Mouse (Mus musculus): ENCODE results near the gene Gemin5. TPM values are rescaled to one million over a fixed set of nuclear protein-coding genes. Genes with fewer than 3 reads are reported as not detected.
"Not testable (repeated sequence)": the region's sequence is repeated elsewhere in the genome, so short reads cannot be mapped to it uniquely, and the experiment has no call there.

The Gemin5 gene
- polyA plus RNA-seq, 1 experiment, result 27.8 TPM

DNA sequence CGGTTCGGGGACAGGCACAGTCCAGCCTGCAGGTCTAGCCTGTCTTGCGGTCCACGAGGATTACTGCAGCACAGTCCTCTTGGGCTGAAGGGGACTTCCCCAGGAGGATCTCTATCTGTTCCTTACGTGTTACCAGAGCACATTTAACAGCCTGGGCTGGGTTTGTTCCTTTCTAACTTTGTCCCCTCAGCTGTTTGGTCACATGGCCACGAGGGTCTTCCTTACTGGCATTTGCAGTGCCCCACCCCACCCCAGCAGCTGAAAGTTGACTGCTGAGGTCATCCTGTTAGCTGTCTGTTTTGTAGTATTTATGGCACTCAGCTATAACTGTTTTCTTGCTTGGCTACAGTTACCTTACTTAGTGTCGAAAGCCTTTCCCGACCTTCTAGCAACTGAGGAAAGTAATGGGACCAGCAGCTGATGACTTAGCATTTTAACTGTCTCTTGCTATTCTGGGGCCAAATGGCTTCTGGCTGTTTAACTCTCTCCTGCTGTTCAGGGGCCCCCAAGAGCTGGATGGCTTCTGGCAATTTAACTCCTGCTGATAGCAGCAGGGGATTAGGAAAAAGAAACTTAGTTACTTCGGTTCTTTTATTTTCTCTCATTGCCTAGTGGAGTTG lies 42.8 kb upstream of the Gemin5 start:
- TF ChIP-seq POLR2A (IDR thresholded peaks at IDR 0.05; ENCODE audit: control insufficient read depth, low read depth, low read length) (no peak), CTCF (IDR thresholded peaks at IDR 0.05; ENCODE audit: control insufficient read depth, insufficient read depth, insufficient replicate concordance, low read depth, low read length) (no peak)
- no peak overlapping the region for H3K27ac ChIP-seq (ENCODE audit: control insufficient read depth, insufficient read depth, low read depth, low read length)
- no peaks in the 10 kb centered on the region for H3K36me3 ChIP-seq (ENCODE audit: control insufficient read depth, insufficient read depth, low read length)
- peaks cover 3% of the 10 kb centered on the region for H3K4me1 ChIP-seq (ENCODE audit: control insufficient read depth, insufficient read depth, low read length)
- no peak overlapping the region for H3K4me3 ChIP-seq (ENCODE audit: control insufficient read depth, low read depth, low read length)
- no peaks in the 10 kb centered on the region for H3K27me3 ChIP-seq (ENCODE audit: control insufficient read depth, insufficient read depth, low read length)

DNA sequence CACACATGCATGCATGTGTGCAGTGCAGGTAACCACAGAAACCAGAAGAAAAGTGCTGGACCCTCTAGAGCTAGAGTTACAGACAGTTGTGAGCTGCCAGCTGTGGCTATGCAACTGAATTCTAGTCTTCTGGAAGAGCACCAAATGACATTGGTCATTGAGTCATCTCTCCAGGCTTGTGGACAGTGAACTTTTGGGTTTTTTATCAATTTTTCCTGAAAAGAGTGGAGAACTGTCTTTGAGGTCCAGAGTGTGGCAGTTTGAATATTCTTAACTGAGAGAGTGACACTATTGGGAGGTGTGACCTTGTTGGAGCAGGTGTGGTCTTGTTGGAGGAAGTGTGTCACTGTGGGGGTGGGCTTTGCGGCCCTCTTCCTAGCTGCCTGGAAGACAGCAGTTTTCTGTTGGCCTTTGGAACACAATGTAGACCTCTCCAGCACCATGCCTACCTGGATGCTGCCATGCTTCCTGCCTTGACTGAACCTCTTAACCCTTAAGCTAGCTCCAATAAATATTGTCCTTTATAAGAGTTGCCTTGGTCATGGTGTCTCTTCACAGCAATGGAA lies 42.1 kb upstream of the Gemin5 start:
- Histone ChIP-seq H3K4me3 (ENCODE audit: control insufficient read depth, low read depth, low read length) (no peak overlapping the region), H3K27me3 (ENCODE audit: control insufficient read depth, insufficient read depth, low read length) (no peaks in the 10 kb centered on the region), H3K4me1 (ENCODE audit: control insufficient read depth, insufficient read depth, low read length) (peaks cover 3% of the 10 kb centered on the region), H3K36me3 (ENCODE audit: control insufficient read depth, insufficient read depth, low read length) (no peaks in the 10 kb centered on the region), H3K27ac (ENCODE audit: control insufficient read depth, insufficient read depth, low read depth, low read length) (no peak overlapping the region)
- TF ChIP-seq POLR2A (IDR thresholded peaks at IDR 0.05; ENCODE audit: control insufficient read depth, low read depth, low read length) (no peak), CTCF (IDR thresholded peaks at IDR 0.05; ENCODE audit: control insufficient read depth, insufficient read depth, insufficient replicate concordance, low read depth, low read length) (no peak)

DNA sequence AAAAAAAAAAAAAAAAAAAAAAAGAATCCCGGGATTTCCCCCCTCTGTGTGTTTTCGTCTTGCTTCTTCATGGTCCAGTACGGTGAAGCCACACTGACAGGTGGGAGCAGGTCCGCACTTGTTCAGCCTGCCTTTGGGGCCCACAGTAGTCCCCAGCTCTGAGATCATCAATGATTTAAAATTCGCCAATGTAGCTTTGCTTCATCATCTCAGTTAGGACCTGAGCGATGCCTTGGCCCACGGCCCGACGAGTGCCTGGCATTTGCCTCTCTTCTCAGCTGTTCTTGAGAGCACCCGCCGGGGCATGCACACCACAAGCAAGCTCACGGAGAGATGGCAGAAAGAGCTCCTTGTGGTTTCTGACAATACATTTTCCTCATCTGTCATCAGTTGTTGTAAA lies 32.7 kb upstream of the Gemin5 start:
- Histone ChIP-seq H3K27ac (ENCODE audit: control insufficient read depth, insufficient read depth, low read depth, low read length) (no peak overlapping the region), H3K36me3 (ENCODE audit: control insufficient read depth, insufficient read depth, low read length) (no peaks in the 10 kb centered on the region), H3K27me3 (ENCODE audit: control insufficient read depth, insufficient read depth, low read length) (no peaks in the 10 kb centered on the region), H3K4me1 (ENCODE audit: control insufficient read depth, insufficient read depth, low read length) (no peaks in the 10 kb centered on the region; the same call in 1 of the 2 replicates), H3K4me3 (ENCODE audit: control insufficient read depth, low read depth, low read length) (no peak overlapping the region)
- TF ChIP-seq POLR2A (IDR thresholded peaks at IDR 0.05; ENCODE audit: control insufficient read depth, low read depth, low read length), result no peak
- TF ChIP-seq CTCF (IDR thresholded peaks at IDR 0.05; ENCODE audit: control insufficient read depth, insufficient read depth, insufficient replicate concordance, low read depth, low read length), result no peak

DNA sequence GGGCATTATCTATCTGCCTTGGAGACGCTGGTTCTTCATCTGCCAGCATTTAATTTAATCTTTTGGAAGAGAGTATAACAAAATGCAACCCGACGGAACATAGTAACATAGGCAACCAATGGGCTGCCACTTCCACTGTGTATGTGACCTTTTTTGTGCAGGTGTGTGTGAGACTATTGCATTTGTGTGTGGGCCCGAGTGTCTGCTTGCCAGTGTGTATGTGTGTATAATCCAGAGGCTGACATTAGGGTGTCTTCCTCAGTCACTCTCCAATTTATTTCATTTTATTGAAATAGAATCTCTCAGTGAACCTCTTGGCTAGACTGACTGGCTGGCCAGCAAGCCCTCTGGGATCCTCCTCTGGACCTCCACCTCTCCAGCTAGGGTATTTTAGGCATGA lies 31.9 kb upstream of the Gemin5 start:
- no peaks in the 10 kb centered on the region for H3K36me3 ChIP-seq (ENCODE audit: control insufficient read depth, insufficient read depth, low read length)
- no peaks in the 10 kb centered on the region; the same call in 1 of the 2 replicates for H3K4me1 ChIP-seq (ENCODE audit: control insufficient read depth, insufficient read depth, low read length)
- no peaks in the 10 kb centered on the region for H3K27me3 ChIP-seq (ENCODE audit: control insufficient read depth, insufficient read depth, low read length)
- H3K27ac ChIP-seq (ENCODE audit: control insufficient read depth, insufficient read depth, low read depth, low read length), result no peak overlapping the region
- H3K4me3 ChIP-seq (ENCODE audit: control insufficient read depth, low read depth, low read length), result no peak overlapping the region
- TF ChIP-seq POLR2A (IDR thresholded peaks at IDR 0.05; ENCODE audit: control insufficient read depth, low read depth, low read length) (no peak), CTCF (IDR thresholded peaks at IDR 0.05; ENCODE audit: control insufficient read depth, insufficient read depth, insufficient replicate concordance, low read depth, low read length) (no peak)

DNA sequence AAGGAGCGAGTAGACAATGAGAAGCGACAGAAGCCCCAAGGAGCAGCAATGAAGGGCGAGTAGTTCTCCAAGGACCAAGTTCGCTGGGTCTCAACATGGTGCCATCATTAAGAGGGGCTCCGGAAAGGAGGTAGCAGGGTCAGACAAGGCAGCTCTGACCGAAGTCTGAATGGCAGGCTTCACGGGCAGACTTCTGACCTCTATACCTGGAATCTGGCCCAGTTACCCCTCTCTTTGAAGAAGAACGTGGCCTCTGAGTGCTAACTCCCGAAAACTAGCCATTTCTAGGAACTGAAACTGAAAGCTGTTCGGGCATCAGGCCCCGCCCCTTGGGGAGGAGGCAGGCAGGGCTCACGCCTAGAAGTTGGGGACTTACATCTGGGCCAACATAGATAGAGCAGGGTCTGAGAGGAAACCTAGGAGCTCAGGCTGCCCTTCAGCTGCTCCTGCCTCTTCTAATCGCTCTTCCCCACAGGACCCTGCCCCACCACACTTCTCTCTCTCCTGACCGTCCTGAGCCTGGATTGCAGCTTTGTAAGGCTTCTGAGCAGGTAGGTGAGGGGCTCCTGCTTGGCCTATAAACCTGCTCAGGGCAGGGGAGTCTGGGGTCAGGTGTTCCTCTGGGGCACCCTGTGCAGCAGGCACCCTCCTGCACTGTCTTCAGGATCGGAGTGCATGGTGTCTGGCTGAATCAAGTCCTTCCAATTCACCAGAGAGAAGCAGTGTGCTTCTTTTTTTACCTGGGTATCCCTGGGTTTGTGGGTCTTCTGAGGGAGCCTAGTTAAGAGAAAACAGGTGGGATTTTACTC lies 31.1 kb upstream of the Gemin5 start, which contains the start of the genes Igtp and Irgm2:
TSS of gene Igtp (plus strand) at position 328 of the 809 bp plus-strand sequence.
TSS of gene Irgm2 (plus strand) at position 390 of the 809 bp plus-strand sequence.
- H3K36me3 ChIP-seq (ENCODE audit: control insufficient read depth, insufficient read depth, low read length); H3K4me1 ChIP-seq (ENCODE audit: control insufficient read depth, insufficient read depth, low read length); H3K27me3 ChIP-seq (ENCODE audit: control insufficient read depth, insufficient read depth, low read length): not testable (repeated sequence)
- H3K27ac ChIP-seq (ENCODE audit: control insufficient read depth, insufficient read depth, low read depth, low read length), result peak within 1 kb of the TSS; percentile 47; the same call in 1 of the 2 replicates
- peak within 1 kb of the TSS; percentile 88 for H3K4me3 ChIP-seq (ENCODE audit: control insufficient read depth, low read depth, low read length)

DNA sequence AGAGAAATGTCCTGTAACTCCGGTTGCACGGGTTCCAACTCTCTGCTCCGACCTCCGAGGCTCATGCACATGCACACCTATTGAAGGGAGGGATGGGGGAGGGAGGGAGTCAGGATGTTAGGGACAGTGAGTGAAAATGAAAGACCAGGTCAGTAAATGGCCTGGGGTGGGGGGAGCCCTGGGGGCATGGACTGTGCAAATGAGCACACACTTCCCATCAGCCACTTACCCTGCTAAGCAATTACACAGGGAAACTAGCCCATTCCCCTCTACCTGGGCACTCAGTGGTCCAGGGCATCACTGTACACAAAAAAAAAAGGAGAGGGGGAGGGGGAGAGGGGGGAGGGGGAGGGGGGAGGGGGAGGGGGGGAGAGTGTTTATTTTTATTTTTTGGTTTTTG lies 30.3 kb upstream of the Gemin5 start:
- Histone ChIP-seq H3K36me3 (ENCODE audit: control insufficient read depth, insufficient read depth, low read length) (no peaks in the 10 kb centered on the region), H3K4me3 (ENCODE audit: control insufficient read depth, low read depth, low read length) (no peak overlapping the region), H3K4me1 (ENCODE audit: control insufficient read depth, insufficient read depth, low read length) (no peaks in the 10 kb centered on the region; the same call in 1 of the 2 replicates), H3K27me3 (ENCODE audit: control insufficient read depth, insufficient read depth, low read length) (no peaks in the 10 kb centered on the region), H3K27ac (ENCODE audit: control insufficient read depth, insufficient read depth, low read depth, low read length) (no peak overlapping the region)
- TF ChIP-seq POLR2A (IDR thresholded peaks at IDR 0.05; ENCODE audit: control insufficient read depth, low read depth, low read length), result no peak
- no peak for TF ChIP-seq CTCF (IDR thresholded peaks at IDR 0.05; ENCODE audit: control insufficient read depth, insufficient read depth, insufficient replicate concordance, low read depth, low read length)

DNA sequence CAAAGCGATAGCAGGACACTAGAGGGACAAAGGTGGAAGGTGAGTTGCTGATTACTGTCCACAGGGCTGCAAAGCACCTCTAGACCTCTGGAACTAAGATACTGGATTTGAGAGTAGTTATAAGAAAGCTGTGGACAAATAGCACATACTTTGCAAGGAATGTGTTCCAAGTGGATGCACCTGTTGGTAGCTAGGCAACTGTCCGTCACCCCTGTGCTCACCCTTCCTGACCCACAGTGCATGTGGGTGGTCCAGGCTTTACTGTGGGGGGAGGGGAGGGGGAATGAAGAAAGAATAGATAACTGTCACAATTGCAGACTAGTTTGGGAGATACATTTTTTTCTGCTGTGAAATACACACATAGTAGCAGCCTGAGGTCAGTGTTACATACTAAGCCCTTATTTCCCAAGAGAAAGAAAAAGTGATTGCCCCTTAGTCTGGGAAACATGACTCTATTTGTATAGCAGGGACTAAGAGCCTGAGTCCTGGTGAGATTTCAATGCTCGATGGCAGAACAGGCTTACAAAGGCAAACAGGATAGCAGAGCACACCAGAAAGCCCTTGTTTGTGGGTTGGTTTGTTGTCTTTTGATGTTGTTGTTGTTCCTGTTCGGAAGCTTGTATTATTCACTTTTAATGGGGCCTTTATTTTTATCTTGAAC lies 25.7 kb upstream of the Gemin5 start:
- Histone ChIP-seq H3K27ac (ENCODE audit: control insufficient read depth, insufficient read depth, low read depth, low read length) (no peak overlapping the region), H3K27me3 (ENCODE audit: control insufficient read depth, insufficient read depth, low read length) (no peaks in the 10 kb centered on the region), H3K4me1 (ENCODE audit: control insufficient read depth, insufficient read depth, low read length) (no peaks in the 10 kb centered on the region; the same call in 1 of the 2 replicates), H3K36me3 (ENCODE audit: control insufficient read depth, insufficient read depth, low read length) (no peaks in the 10 kb centered on the region), H3K4me3 (ENCODE audit: control insufficient read depth, low read depth, low read length) (no peak overlapping the region)
- TF ChIP-seq CTCF (IDR thresholded peaks at IDR 0.05; ENCODE audit: control insufficient read depth, insufficient read depth, insufficient replicate concordance, low read depth, low read length), result no peak
- TF ChIP-seq POLR2A (IDR thresholded peaks at IDR 0.05; ENCODE audit: control insufficient read depth, low read depth, low read length), result no peak

Data from testis, adult 2 months (tissue).